Mouse (Mus musculus) lung, postnatal 0 days (tissue): Measurements from ENCODE around the gene Stx7.

Experiments used
- CTCF ChIP-seq: IDR thresholded peaks from 2 replicates; pipeline ENCODE4 v1.5.1; 2016; ENCODE audit warnings: antibody characterized with exemption, mild to moderate bottlenecking
- EP300 ChIP-seq: IDR thresholded peaks from 2 replicates; pipeline ENCODE4 v1.6.1; 2016; ENCODE audit warnings: antibody characterized with exemption, mild to moderate bottlenecking, control low read depth

DNA sequence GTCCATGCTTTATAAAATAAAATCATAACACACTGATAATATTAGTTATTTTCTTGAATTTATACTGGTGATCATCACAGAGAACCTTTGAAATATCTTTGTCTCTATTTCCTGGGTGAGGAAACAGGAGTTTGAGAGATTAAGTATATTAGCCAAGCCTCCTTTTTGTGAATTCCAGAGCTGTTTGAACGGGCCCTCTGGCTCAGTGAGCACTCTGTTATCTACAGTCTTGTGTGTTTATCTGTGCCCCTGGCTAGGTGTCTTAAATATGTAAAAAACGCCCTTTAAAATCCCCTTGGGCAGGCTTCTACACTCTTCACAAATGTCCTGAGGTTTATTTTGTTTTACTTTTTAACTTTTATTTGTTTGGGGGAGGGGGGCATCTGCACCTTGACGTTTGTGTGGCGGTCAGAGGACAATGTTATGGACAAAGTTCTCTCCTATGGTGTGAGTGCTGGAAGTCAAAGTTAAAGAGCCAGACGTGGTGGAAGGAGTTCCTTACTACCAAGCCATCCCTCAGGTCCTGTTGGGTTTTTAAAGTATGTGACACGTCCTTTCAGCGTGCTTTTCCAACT, 14.9 kb upstream of the Stx7 start:
- TF ChIP-seq EP300 (peak; percentile 56), CTCF (no peak)
